Mouse (Mus musculus): ENCODE results near the gene Rnf4.

GRCm38 (mm10) chr5:34360261-34360660 is 24.2 kb downstream of the Rnf4 start:
- TF ChIP-seq TAL1 (conservative IDR thresholded peaks at IDR 0.05; ENCODE audit: low read depth, low read length) = no peak
- TF ChIP-seq CTCF (IDR thresholded peaks at IDR 0.05; ENCODE audit: low read depth, low read length) = no peak
- no peak for TF ChIP-seq GATA1 (IDR thresholded peaks at IDR 0.05; ENCODE audit: borderline replicate concordance, low read length)
